Mouse (Mus musculus) kidney, embryonic 14.5 days (tissue): ENCODE results near the gene Slc51b. TPM values are rescaled to one million over a fixed set of nuclear protein-coding genes. Genes with fewer than 3 reads are reported as not detected.

Experiments used
- ATAC-seq: fragments of 200-750 bp; cut with Nextera tagmentation; 2 replicates; pipeline ENCODE4 v1.8.0; 2017; ENCODE audit warnings: moderate number of reproducible peaks, mild to moderate bottlenecking, moderate TSS enrichment, moderate library complexity; ENCODE audit not compliant: low FRiP score, low TSS enrichment
- H3K27ac ChIP-seq: fragments of 300-500 bp; sonication (generic); 2 replicates; pipeline ENCODE4 v1.5.1; 2014; ENCODE audit warnings: low read depth, mild to moderate bottlenecking, low read length, moderate library complexity, mixed read lengths
- H3K27me3 ChIP-seq: fragments of 300-500 bp; sonication (generic); 2 replicates; pipeline ENCODE4 v1.6.1; 2014; ENCODE audit warnings: mild to moderate bottlenecking, low read length; ENCODE audit not compliant: control insufficient read depth, insufficient read depth
- H3K36me3 ChIP-seq: fragments of 300-500 bp; sonication (generic); 2 replicates; pipeline ENCODE4 v1.6.1; 2014; ENCODE audit warnings: low read length, mixed read lengths; ENCODE audit not compliant: control insufficient read depth, insufficient read depth
- H3K4me1 ChIP-seq: fragments of 300-500 bp; sonication (generic); 2 replicates; pipeline ENCODE4 v1.6.1; 2014; ENCODE audit warnings: low read length, mixed read lengths; ENCODE audit not compliant: control insufficient read depth, insufficient read depth
- H3K4me2 ChIP-seq: fragments of 300-500 bp; sonication (generic); replicated peaks from 2 replicates; pipeline ENCODE4 v1.6.1; 2014; ENCODE audit warnings: low read depth, mild to moderate bottlenecking, low read length
- H3K4me3 ChIP-seq: fragments of 300-500 bp; sonication (generic); 2 replicates; pipeline ENCODE4 v1.5.1; 2014; ENCODE audit warnings: mild to moderate bottlenecking, low read length
- H3K9ac ChIP-seq: fragments of 300-500 bp; sonication (generic); 2 replicates; pipeline ENCODE4 v1.6.1; 2014; ENCODE audit warnings: low read depth, mild to moderate bottlenecking, low read length, moderate library complexity
- H3K9me3 ChIP-seq: fragments of 300-500 bp; sonication (generic); 2 replicates; pipeline ENCODE4 v1.6.1; 2016; ENCODE audit warnings: low read length; ENCODE audit not compliant: control insufficient read depth
- WGBS: fragments of 180-500 bp; shearing (Covaris S2); extraction: QIAGEN DNeasy Blood & Tissue Kit; methylation state at CpG from one replicate; pipeline ENCODE4 v1.1.7; 2014; 5-methylcytosine and 5-hydroxymethylcytosine counted together
- polyA plus RNA-seq: library from polyadenylated mRNA; unstranded; fragments of >200 nt; fragmentation: Nextera tagmentation; extraction: Ambion mirVana; gene quantifications from 2 replicates; pipeline ENCODE4 v1.2.1, GENCODE M21; 2014

The Slc51b gene
- 0.53 and 0.59 TPM in 2 replicates for polyA plus RNA-seq

DNA sequence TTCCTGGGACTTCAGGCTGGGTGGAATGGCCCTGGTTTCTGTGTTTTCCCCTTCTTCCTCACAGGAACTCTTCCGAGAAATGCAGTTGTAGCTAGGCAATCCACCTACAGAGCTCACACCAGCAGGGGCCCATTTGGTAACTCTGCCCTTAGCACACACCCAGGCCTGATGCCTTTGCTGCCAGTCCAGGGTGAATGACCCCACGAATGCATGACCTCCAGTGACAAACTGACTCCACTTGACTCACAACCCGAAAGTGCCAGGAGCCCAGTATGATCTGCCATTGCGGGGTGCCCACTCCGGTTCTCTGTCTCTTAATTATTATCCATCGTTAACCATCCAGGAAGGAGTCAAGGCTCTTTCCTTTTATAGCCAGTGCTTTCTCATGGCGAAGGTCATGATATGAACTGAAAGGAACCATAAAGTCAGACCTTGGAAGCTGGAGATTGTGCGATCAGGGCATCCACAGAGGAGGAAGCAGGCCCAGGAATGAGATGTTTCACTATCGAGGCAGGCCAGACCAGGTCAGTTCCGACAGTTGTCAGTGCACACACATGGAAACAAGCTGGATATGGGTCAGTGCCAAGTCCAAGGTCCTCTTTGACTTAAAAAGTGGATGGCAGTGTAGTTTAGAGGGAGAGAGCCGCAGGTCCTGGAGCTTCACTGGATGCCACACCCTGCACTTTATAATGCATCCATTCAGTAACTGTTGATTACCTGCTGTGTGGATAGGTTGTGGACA is at the start of gene Slc51b:
Gene Slc51b, minus strand, starts transcription at position 196 of the 742 bp plus-strand sequence.
- no peak within 1 kb of the TSS for H3K4me3 ChIP-seq
- no peaks in the 10 kb centered on the region for H3K36me3 ChIP-seq
- H3K9ac ChIP-seq, result no peak within 1 kb of the TSS
- H3K4me2 ChIP-seq, result no peak within 1 kb of the TSS
- 76% methylated on average over 11 of the region's 11 CpGs for WGBS
- no peak within 1 kb of the TSS for H3K27ac ChIP-seq
- H3K4me1 ChIP-seq, result no peaks in the 10 kb centered on the region
- H3K9me3 ChIP-seq, result no peaks in the 10 kb centered on the region
- no peaks in the 10 kb centered on the region for H3K27me3 ChIP-seq
- ATAC-seq, result no peak

DNA sequence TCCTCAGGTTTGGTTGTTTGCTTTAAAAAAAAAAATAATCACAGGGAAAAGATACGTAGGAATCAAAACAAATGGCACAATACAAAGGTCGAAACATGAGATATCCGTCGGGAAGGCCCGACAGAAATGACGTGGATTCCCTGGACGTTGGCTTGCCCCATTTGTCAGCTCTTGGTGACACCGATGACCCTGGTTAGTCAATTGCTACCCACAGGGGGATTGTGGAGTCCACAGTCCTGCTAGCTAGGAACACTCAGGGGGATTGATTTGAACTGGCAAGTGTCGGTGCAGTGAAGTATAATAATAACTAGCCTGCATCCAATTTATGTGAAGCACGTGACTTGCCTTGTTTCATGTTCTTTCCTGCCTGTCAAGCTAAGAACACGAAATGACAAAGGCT is 44.9 kb upstream of the Slc51b start:
- Histone ChIP-seq H3K27me3 (no peaks in the 10 kb centered on the region), H3K4me1 (no peaks in the 10 kb centered on the region; the same call in 1 of the 2 replicates), H3K9me3 (no peaks in the 10 kb centered on the region), H3K4me3 (no peak overlapping the region), H3K36me3 (peaks cover 20% of the 10 kb centered on the region; the same call in 1 of the 2 replicates), H3K9ac (no peak overlapping the region), H3K4me2 (no peak overlapping the region), H3K27ac (no peak overlapping the region)
- no peak for ATAC-seq
- 41% methylated on average over 11 of the region's 11 CpGs for WGBS

DNA sequence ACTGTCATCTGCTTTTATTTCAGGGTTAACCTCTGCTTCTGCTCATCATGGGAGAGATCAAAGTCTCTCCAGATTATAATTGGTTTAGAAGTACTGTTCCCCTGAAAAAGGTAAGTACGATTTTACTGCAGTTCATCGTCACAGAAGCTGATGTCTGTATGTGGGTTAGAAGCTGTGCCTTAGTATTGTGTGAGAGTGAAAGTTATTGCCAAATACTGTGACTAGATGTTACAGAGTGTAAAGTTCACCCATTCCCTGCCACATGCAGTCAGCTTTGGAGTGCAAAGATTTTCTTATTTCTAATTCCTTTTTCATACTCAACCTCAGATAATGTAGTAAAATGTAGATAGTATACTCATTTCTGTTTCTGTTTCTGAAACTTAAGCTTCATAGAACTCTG is 42.5 kb upstream of the Slc51b start:
- Histone ChIP-seq H3K9ac (no peak overlapping the region), H3K36me3 (peaks cover 11% of the 10 kb centered on the region; the same call in 1 of the 2 replicates), H3K27ac (no peak overlapping the region), H3K4me3 (no peak overlapping the region), H3K9me3 (no peaks in the 10 kb centered on the region), H3K4me1 (peaks cover 14% of the 10 kb centered on the region), H3K27me3 (no peaks in the 10 kb centered on the region), H3K4me2 (no peak overlapping the region)
- WGBS, result 99% methylated on average over 2 of the region's 2 CpGs
- ATAC-seq, result no peak

DNA sequence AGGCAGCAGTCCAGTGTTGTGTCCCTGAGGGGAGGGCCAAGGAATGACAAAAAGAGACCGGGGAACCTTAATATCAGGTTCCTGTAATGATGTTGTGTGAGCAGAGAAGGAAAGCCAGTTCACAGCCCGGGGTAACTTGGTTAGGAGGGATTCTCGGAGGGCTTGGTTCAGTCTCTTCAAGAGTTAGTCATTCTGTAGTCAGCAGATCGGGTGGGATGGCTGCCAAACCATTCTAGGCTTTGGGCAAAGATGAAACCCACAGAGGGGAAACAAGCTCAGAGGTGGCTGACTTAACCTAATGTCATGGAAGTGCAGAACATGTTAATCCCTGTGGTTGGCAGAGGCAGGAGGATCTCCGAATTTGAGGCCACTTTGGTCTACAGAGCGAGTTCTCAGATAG is 41.4 kb upstream of the Slc51b start:
- peaks cover 15% of the 10 kb centered on the region for H3K4me1 ChIP-seq
- H3K4me2 ChIP-seq, result no peak overlapping the region
- no peak overlapping the region for H3K9ac ChIP-seq
- no peaks in the 10 kb centered on the region for H3K9me3 ChIP-seq
- H3K27me3 ChIP-seq, result no peaks in the 10 kb centered on the region
- H3K4me3 ChIP-seq, result no peak overlapping the region
- peaks cover 6% of the 10 kb centered on the region; the same call in 1 of the 2 replicates for H3K36me3 ChIP-seq
- no peak for ATAC-seq
- WGBS, result 93% methylated on average over 6 of the region's 6 CpGs
- H3K27ac ChIP-seq, result no peak overlapping the region

DNA sequence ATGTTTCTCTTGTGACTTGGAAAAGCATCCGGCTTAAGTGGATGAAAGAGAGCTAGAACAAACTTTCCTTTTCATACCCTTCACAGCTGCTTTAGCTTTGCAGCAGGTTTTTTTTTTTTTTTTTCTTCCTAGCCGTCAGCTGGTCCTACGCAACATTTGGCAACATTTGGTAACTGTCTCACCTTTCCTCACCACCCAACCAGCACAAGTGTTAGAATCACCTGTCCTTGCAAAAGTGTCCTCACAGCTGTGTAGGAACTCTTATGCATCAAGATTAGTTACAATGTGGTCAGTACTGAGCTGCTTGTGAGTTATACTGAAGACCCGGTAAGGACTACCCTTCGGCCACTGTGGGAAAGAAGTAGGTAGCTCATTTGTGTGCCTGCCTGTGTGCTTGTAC is 39.8 kb upstream of the Slc51b start:
- Histone ChIP-seq H3K9ac (no peak overlapping the region), H3K4me3 (no peak overlapping the region)

DNA sequence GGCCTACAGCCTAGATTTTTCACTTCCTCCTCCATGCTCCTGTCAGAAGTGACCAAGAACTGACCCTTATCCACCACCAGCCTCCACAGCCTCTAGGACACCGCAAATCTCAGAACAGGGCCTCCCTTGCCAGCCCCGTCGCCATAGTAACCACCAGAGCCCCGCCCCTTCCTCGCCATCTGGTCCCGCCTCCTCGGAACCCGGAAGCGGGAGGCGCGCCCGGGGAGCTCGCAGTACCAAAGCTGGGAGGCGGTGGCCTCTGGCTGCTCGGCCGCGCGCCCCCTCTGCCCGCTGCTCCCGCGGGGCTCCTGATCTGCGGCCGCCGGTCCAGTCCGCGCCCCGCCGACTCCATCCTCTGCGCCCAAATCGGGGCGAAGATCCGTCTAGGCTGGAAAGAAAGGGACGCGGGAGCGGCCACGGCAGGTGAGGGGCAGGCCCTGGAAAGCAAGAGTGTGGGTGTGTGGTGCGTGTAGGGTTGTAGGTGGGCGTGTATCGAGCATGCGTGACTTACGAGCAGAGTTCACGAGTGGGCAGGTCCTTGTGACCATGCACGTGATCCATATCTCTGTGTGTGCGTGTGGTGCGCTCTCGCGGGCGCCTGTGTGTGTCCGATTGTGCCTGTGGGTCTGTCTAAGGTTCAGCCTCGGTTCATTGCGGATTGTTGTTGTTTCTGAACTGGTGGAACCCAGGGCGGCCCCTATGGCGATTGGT is 38.1 kb upstream of the Slc51b start, which contains the start of gene Spg21:
Gene Spg21, plus strand, starts transcription at position 216 of the 711 bp plus-strand sequence.
- H3K36me3 ChIP-seq, result peaks cover 1% of the 10 kb centered on the region; the same call in 1 of the 2 replicates
- WGBS, result under 1% methylated on average over 53 of the region's 53 CpGs
- H3K27ac ChIP-seq, result peak within 1 kb of the TSS; percentile 86
- H3K27me3 ChIP-seq, result no peaks in the 10 kb centered on the region
- peak within 1 kb of the TSS; percentile 84 for H3K9ac ChIP-seq
- peak; percentile 98 for ATAC-seq
- peaks cover 15% of the 10 kb centered on the region for H3K4me1 ChIP-seq
- H3K4me3 ChIP-seq, result peak within 1 kb of the TSS; percentile 96
- no peaks in the 10 kb centered on the region for H3K9me3 ChIP-seq
- peak within 1 kb of the TSS; percentile 67 for H3K4me2 ChIP-seq

More for the DNA sequence above, 39.8 kb upstream of the Slc51b start:
- H3K9me3 ChIP-seq, result no peaks in the 10 kb centered on the region
- 81% methylated on average over 5 of the region's 5 CpGs for whole genome bisulfite sequencing
- no peak overlapping the region for H3K27ac ChIP-seq
- H3K4me2 ChIP-seq, result no peak overlapping the region
- H3K36me3 ChIP-seq, result peaks cover 6% of the 10 kb centered on the region; the same call in 1 of the 2 replicates
- no peak for ATAC-seq
- H3K4me1 ChIP-seq, result peaks cover 15% of the 10 kb centered on the region
- H3K27me3 ChIP-seq, result no peaks in the 10 kb centered on the region

DNA sequence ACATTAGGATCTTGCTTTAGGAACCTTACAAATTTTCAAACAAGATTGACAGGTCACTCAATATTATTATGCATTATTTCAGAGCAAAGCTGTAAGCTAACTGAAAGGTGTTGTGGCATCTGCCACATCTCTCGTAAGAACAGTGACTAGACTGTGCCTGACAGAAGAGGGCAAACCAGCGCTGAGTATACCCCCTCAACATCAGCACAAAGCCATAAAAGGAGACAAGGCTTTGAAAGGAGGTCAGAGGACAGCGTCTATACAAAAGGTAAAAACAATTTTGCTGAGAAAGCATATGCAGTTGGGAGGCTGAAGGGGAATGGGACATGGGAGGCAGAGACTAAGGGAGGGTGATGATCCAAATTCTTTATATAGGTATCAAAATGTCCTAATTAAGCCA is 37.4 kb upstream of the Slc51b start:
- H3K27ac ChIP-seq, result peak overlapping the region; percentile 86
- ATAC-seq, result 0 out of 2 replicates have a peak, but pooled peaks have one; percentile 10
- no peaks in the 10 kb centered on the region for H3K36me3 ChIP-seq
- WGBS, result 28% methylated on average over 3 of the region's 3 CpGs
- peak overlapping the region; percentile 96; the same call in 1 of the 2 replicates for H3K4me3 ChIP-seq
- no peaks in the 10 kb centered on the region for H3K9me3 ChIP-seq
- no peaks in the 10 kb centered on the region for H3K27me3 ChIP-seq
- peaks cover 15% of the 10 kb centered on the region for H3K4me1 ChIP-seq
- 0 out of 2 replicates have a peak overlapping the region, but pooled peaks have one; percentile 84 for H3K9ac ChIP-seq
- peak overlapping the region; percentile 67 for H3K4me2 ChIP-seq

DNA sequence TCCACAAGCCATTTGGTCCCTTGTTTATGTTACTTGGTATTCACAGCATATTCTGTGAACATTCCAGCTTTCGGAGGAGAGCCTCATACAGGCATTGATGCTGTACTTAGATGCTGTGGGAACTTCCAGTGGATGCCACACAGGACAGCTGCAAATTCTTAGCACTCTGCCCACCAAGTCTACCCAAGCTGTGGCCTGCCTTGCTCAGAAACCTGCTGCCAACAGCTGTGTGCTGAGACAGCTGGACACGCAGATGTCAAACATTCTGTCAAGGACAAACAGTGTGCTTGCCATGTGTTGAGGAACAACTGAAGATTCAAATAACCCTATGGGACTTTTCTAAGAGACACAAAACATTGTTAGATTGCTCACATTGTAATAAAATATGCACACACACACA is 36.2 kb upstream of the Slc51b start:
- Histone ChIP-seq H3K4me3 (no peak overlapping the region), H3K4me2 (no peak overlapping the region), H3K27me3 (no peaks in the 10 kb centered on the region), H3K36me3 (no peaks in the 10 kb centered on the region), H3K4me1 (peaks cover 15% of the 10 kb centered on the region), H3K9ac (no peak overlapping the region), H3K9me3 (no peaks in the 10 kb centered on the region), H3K27ac (no peak overlapping the region)
- 99% methylated on average over 2 of the region's 2 CpGs for WGBS
- ATAC-seq, result no peak

DNA sequence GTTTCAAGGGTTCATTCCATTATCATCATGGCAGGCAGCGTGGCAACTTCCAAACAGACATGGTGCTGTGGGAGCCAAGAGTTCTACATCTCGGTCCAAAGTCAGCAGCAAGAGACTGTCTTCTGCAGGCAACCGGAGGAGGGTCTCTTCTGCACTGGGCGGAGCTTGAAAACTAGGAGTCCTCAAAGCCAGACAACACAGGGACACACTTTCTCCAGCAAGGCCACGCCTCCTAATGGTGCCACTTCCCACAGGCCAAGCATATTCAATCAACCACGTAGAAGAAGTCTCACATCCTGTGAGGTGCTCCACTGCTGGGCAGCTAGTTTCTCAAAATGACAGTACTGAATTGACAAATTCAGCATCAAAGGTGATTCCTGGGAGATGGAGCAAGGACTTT is 25.2 kb upstream of the Slc51b start:
- WGBS, result 85% methylated on average over 6 of the region's 6 CpGs
- no peaks in the 10 kb centered on the region for H3K4me1 ChIP-seq
- H3K27me3 ChIP-seq, result no peaks in the 10 kb centered on the region
- H3K9me3 ChIP-seq, result no peaks in the 10 kb centered on the region
- H3K27ac ChIP-seq, result no peak overlapping the region
- H3K36me3 ChIP-seq, result peaks cover 51% of the 10 kb centered on the region
- no peak for ATAC-seq
- no peak overlapping the region for H3K4me3 ChIP-seq
- no peak overlapping the region for H3K9ac ChIP-seq
- H3K4me2 ChIP-seq, result no peak overlapping the region
